Mouse (Mus musculus) embryonic facial prominence, embryonic 15.5 days (tissue): ENCODE results near the gene Vmn1r215. TPM values are rescaled to one million over a fixed set of nuclear protein-coding genes. Genes with fewer than 3 reads are reported as not detected.
"Not testable (repeated sequence)": the region's sequence is repeated elsewhere in the genome, so short reads cannot be mapped to it uniquely, and the experiment has no call there.

Experiments
- ATAC-seq: fragments of 200-750 bp; cut with Nextera tagmentation; 2 replicates; pipeline ENCODE4 v1.8.0; 2017; ENCODE audit warnings: low read depth, moderate TSS enrichment; ENCODE audit not compliant: insufficient number of reproducible peaks, low FRiP score, low TSS enrichment
- H3K27ac ChIP-seq: fragments of 300-500 bp; sonication (generic); replicated peaks from 2 replicates; pipeline ENCODE4 v1.5.1; 2015; ENCODE audit warnings: mild to moderate bottlenecking, inconsistent platforms
- H3K27me3 ChIP-seq: fragments of 300-500 bp; sonication (generic); 2 replicates; pipeline ENCODE4 v1.6.1; 2015; ENCODE audit warnings: inconsistent platforms
- H3K36me3 ChIP-seq: fragments of 300-500 bp; sonication (generic); 2 replicates; pipeline ENCODE4 v1.6.1; 2015; ENCODE audit warnings: mild to moderate bottlenecking, inconsistent platforms
- H3K4me1 ChIP-seq: fragments of 300-500 bp; sonication (generic); 2 replicates; pipeline ENCODE4 v1.6.1; 2015; ENCODE audit warnings: inconsistent platforms
- H3K4me2 ChIP-seq: fragments of 300-500 bp; sonication (generic); replicated peaks from 2 replicates; pipeline ENCODE4 v1.6.1; 2015; ENCODE audit warnings: mild to moderate bottlenecking, inconsistent platforms
- H3K4me3 ChIP-seq: fragments of 300-500 bp; sonication (generic); replicated peaks from 2 replicates; pipeline ENCODE4 v1.5.1; 2015; ENCODE audit warnings: mild to moderate bottlenecking, inconsistent platforms
- H3K9ac ChIP-seq: fragments of 300-500 bp; sonication (generic); 2 replicates; pipeline ENCODE4 v1.6.1; 2015; ENCODE audit warnings: inconsistent platforms
- H3K9me3 ChIP-seq: fragments of 300-500 bp; sonication (generic); replicated peaks from 2 replicates; pipeline ENCODE4 v1.6.1; 2016; ENCODE audit warnings: inconsistent platforms
- WGBS: fragments of 180-500 bp; shearing (Covaris S2); methylation state at CpG from one replicate; pipeline ENCODE4 v1.1.7; 2015; 5-methylcytosine and 5-hydroxymethylcytosine counted together
- polyA plus RNA-seq: library from polyadenylated mRNA; unstranded; fragments of >200 nt; fragmentation: Nextera tagmentation; extraction: Ambion mirVana; gene quantifications from 2 replicates; pipeline ENCODE4 v1.2.1, GENCODE M21; 2015

The Vmn1r215 gene
- not detected in 2 replicates for polyA plus RNA-seq

DNA sequence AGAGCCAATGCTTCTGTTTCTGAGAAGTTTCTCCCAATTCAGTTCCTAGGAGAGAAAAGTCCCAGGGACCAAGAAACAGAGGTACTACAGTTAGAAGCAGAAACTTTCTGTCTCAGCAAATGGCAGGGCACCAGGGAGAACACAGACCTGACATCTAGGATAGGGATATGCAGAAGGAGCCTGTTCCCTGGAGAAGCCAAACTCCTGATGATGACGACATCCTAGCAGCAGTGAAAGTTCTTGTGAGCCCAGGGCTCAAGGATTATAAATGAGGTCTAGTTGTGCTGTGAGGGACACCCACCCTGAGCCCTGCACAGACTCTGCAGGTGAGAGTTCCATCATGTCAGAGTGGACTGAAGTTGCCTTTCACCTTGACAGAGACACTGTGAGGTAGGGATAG, at the start of gene Vmn1r215:
Gene Vmn1r215, plus strand, starts transcription at position 301 of the 400 bp plus-strand sequence.
- Histone ChIP-seq H3K27ac (no peak within 1 kb of the TSS), H3K4me2 (no peak within 1 kb of the TSS), H3K9ac (no peak within 1 kb of the TSS), H3K9me3 (no peaks in the 10 kb centered on the region), H3K27me3 (no peaks in the 10 kb centered on the region), H3K4me3 (no peak within 1 kb of the TSS), H3K4me1 (no peaks in the 10 kb centered on the region), H3K36me3 (no peaks in the 10 kb centered on the region)
- 73% methylated on average over 1 of the region's 1 CpGs for WGBS
- no peak for ATAC-seq

DNA sequence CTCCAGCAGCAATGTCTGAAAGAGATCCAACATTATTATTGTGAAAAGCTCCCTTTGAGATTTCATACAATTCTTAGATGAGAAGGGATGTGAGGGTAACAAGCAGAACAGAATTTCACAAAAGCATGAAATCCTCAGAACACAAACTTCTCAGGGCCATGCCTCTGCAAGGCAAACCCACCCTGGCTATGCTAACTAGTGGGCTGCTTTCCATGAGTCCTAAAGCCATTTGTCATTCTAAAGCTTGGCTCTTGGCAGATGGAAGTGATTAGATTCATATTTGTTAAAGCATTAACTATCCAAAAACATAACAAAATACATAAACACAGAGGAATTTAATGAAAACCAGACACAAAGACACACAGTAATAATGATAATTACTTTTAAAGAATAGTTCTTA, 49.7 kb upstream of the Vmn1r215 start:
- no peaks in the 10 kb centered on the region for H3K27me3 ChIP-seq
- H3K4me1 ChIP-seq: no peaks in the 10 kb centered on the region
- H3K4me3 ChIP-seq: no peak overlapping the region
- H3K9ac ChIP-seq: no peak overlapping the region
- no peaks in the 10 kb centered on the region for H3K36me3 ChIP-seq
- no peak overlapping the region for H3K4me2 ChIP-seq
- peak; percentile 73; the same call in 1 of the 2 replicates for ATAC-seq
- H3K9me3 ChIP-seq: no peaks in the 10 kb centered on the region
- H3K27ac ChIP-seq: no peak overlapping the region

DNA sequence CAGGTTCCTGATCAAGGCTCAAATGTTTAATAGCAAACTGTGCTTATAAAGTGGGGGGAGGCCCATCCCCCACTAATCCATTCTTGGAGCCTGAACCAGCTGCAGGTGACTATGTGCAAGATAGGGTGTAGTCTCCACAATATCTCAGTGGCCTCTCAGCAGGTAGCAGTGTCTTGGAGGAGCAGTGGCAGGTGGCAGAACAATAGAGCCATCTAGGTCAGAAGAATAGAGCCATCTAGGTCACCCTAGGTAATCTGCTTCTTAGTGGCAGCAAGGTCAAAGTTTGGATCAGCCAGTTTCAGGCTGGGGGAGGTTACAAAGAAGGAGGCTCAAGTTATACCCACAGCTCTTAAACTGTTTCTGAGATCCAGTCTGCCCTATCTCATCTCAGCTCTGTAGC, 43.0 kb upstream of the Vmn1r215 start:
- H3K4me2 ChIP-seq: no peak overlapping the region
- H3K4me3 ChIP-seq: no peak overlapping the region
- no peak overlapping the region for H3K27ac ChIP-seq
- no peak for ATAC-seq
- H3K9me3 ChIP-seq: no peaks in the 10 kb centered on the region
- H3K4me1 ChIP-seq: no peaks in the 10 kb centered on the region
- no peak overlapping the region for H3K9ac ChIP-seq
- H3K36me3 ChIP-seq: no peaks in the 10 kb centered on the region
- H3K27me3 ChIP-seq: no peaks in the 10 kb centered on the region

DNA sequence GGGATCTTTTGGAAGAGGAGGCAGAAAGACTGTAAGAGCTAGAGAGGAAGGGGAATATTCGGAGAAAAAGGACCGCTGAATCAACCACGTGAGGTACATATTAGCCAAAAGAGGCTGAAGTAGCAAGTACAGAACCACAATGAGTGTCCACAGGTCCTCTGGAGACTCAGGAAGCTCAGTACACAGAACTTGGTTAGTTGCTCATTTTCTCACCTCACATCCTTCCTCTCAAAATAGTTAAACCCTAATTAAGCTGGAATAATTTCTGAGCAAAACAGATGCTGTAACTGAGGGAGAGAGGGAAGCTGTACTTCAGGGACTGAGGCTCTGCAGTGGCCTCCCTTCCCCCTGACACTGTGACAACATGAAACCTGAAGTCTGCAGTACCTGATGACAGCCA, 37.7 kb upstream of the Vmn1r215 start, which contains the start of gene Vmn1r214:
Gene Vmn1r214, plus strand, starts transcription at position 301 of the 400 bp plus-strand sequence.
- H3K9me3 ChIP-seq: no peaks in the 10 kb centered on the region
- no peak within 1 kb of the TSS for H3K4me3 ChIP-seq
- no peaks in the 10 kb centered on the region for H3K27me3 ChIP-seq
- ATAC-seq: no peak
- no peaks in the 10 kb centered on the region for H3K4me1 ChIP-seq
- 81% methylated on average over 3 of the region's 3 CpGs for WGBS
- no peak within 1 kb of the TSS for H3K4me2 ChIP-seq
- H3K36me3 ChIP-seq: no peaks in the 10 kb centered on the region
- H3K27ac ChIP-seq: no peak within 1 kb of the TSS
- no peak within 1 kb of the TSS for H3K9ac ChIP-seq

DNA sequence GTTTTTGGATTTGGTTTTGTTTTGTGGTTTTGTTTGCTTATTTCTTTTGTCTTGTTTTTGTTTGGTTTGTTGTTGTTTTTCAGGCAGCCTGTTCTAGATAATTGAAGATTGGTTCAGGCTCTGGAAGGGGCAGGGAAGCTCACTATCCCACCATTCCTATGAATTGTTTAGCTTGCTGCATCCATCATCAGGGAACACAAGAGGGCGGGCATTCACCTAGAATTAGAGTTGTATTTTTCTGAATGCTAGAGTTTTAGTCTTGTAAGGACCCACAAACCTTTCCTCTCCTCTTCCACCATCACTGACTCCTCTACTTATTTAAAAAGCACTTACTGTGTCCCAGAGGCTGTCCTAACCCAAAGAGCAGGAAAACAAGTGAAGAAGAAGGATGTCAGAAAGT, 10.0 kb upstream of the Vmn1r215 start:
- Histone ChIP-seq H3K9me3 (no peaks in the 10 kb centered on the region), H3K9ac (no peak overlapping the region), H3K4me1 (no peaks in the 10 kb centered on the region), H3K36me3 (no peaks in the 10 kb centered on the region), H3K27me3 (no peaks in the 10 kb centered on the region), H3K4me2 (no peak overlapping the region), H3K4me3 (no peak overlapping the region), H3K27ac (no peak overlapping the region)
- WGBS: 50% methylated on average over 1 of the region's 1 CpGs
- ATAC-seq: no peak

DNA sequence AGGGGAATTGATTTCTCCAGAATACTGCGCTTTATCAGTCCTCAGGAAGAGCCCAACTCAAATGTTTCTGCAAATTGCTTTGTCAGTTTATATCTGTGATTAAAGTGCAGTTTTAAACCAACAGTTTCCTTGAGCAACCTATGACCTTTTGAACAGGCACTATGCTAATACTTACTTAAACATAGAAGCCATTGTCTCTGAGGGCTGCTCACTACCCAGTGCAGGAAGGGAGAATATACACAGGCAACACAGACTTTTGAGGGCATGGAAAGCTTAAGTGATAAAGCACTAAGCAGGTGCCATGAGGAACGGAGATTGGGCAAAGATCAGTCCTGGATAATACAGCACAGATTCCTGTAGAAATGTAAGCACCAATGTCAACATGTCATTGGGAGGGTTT, 1.5 kb downstream of the Vmn1r215 start:
- Histone ChIP-seq H3K4me1 (no peaks in the 10 kb centered on the region), H3K9me3 (no peaks in the 10 kb centered on the region), H3K27me3 (no peaks in the 10 kb centered on the region), H3K9ac (no peak overlapping the region), H3K27ac (no peak overlapping the region), H3K4me3 (no peak overlapping the region), H3K36me3 (no peaks in the 10 kb centered on the region), H3K4me2 (no peak overlapping the region)
- 84% methylated on average over 2 of the region's 2 CpGs for WGBS
- no peak for ATAC-seq

DNA sequence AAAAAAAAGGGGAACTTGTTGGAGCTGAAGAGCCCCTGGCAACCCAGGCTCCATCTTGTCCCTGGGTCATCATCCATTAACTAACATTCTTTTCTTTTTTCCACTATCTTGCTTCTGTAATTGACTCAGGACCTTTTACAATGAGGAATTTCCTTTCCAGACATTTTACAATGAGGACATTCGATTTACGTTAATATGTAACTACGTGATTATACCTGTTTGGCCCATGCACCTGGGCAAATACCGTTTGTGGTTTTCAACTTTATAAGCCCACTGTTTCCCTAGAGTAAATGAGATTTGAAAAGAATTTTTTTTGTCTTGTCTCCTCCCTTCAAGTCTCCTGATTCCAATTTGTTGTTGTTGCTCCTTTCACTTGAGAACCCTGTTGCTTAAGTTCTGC, 26.6 kb downstream of the Vmn1r215 start:
- H3K4me1 ChIP-seq: no peaks in the 10 kb centered on the region
- WGBS: 89% methylated on average over 4 of the region's 4 CpGs
- H3K9me3 ChIP-seq: no peaks in the 10 kb centered on the region
- ATAC-seq: no peak
- H3K36me3 ChIP-seq: no peaks in the 10 kb centered on the region
- H3K4me3 ChIP-seq: no peak overlapping the region
- no peak overlapping the region for H3K27ac ChIP-seq
- no peaks in the 10 kb centered on the region for H3K27me3 ChIP-seq
- no peak overlapping the region for H3K4me2 ChIP-seq
- no peak overlapping the region for H3K9ac ChIP-seq

DNA sequence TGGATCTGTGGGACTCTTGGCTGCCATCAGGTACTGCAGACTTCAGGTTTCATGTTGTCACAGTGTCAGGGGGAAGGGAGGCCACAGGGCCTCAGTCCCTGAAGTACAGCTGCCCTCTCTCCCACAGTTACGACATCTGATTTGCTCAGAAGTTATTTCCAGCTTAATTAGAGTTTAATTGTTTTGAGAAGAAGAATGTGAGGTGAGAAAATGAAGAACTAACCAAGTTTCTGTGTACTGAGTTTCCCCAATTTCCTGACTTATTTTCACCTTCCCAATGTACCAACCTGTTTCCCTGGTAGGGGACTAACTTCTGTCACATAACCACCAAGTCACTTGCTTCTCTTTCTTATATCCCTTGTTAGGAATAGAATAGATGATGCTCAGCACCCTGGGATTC, 50.3 kb downstream of the Vmn1r215 start, which contains the start of gene Vmn1r217:
Gene Vmn1r217, minus strand, starts transcription at position 101 of the 400 bp plus-strand sequence.
- H3K9ac ChIP-seq, H3K9me3 ChIP-seq, H3K27ac ChIP-seq, H3K4me2 ChIP-seq, H3K4me1 ChIP-seq, H3K36me3 ChIP-seq, H3K27me3 ChIP-seq, H3K4me3 ChIP-seq, ATAC-seq: not testable (repeated sequence)
- 63% methylated on average over 1 of the region's 1 CpGs for WGBS

DNA sequence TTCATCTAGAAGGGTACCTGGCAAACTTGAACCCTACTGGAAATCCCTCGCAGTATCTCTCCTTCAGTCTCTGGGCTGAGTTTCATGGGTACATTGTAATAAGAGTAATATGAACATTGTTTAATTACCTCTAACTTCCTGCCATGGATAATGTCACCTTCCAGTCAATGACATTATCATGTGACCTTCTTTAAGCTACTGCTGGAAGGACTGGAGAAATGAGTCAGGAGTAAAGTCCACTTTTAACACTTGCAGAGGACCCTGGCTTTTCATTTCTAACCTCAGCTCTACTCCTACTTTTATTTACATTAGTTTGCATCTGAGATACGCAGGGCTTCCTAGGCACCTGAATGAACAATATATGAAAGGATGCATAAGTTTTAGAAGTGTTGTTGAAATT, 52.8 kb downstream of the Vmn1r215 start:
- H3K4me1 ChIP-seq: no peaks in the 10 kb centered on the region
- no peak for ATAC-seq
- H3K4me2 ChIP-seq: no peak overlapping the region
- H3K27me3 ChIP-seq: no peaks in the 10 kb centered on the region
- H3K9me3 ChIP-seq: no peaks in the 10 kb centered on the region
- H3K4me3 ChIP-seq: no peak overlapping the region
- WGBS: 83% methylated on average over 2 of the region's 2 CpGs
- no peaks in the 10 kb centered on the region for H3K36me3 ChIP-seq
- no peak overlapping the region for H3K27ac ChIP-seq
- H3K9ac ChIP-seq: no peak overlapping the region

Other genes starting within 250 kb of the Vmn1r215 start
- gene Vmn1r210, start 236.7 kb upstream of the Vmn1r215 start, polyA plus RNA-seq: not detected in 2 replicates
- gene Vmn1r211, start 210.5 kb upstream of the Vmn1r215 start, polyA plus RNA-seq: not detected in 2 replicates
- not detected in 2 replicates for gene Vmn1r212, start 183.8 kb upstream of the Vmn1r215 start, polyA plus RNA-seq
- gene Vmn1r213, start 60.4 kb upstream of the Vmn1r215 start, polyA plus RNA-seq: not detected in 2 replicates
- not detected in 2 replicates for gene Vmn1r214, start 37.6 kb upstream of the Vmn1r215 start, polyA plus RNA-seq
- not detected in 2 replicates for gene Vmn1r217, start 50.2 kb downstream of the Vmn1r215 start, polyA plus RNA-seq
- 0.01 and 0.07 TPM in 2 replicates for gene Vmn1r218, start 65.1 kb downstream of the Vmn1r215 start, polyA plus RNA-seq
- not detected in 2 replicates for gene Vmn1r219, start 91.3 kb downstream of the Vmn1r215 start, polyA plus RNA-seq
- gene Vmn1r220, start 120.0 kb downstream of the Vmn1r215 start, polyA plus RNA-seq: 0.18 TPM in 1 of 2 replicates, not detected in the other
- not detected in 2 replicates for gene Vmn1r221, start 146.1 kb downstream of the Vmn1r215 start, polyA plus RNA-seq
- gene Vmn1r222, start 167.9 kb downstream of the Vmn1r215 start, polyA plus RNA-seq: not detected in 2 replicates
- gene Vmn1r223, start 179.1 kb downstream of the Vmn1r215 start, polyA plus RNA-seq: not detected in 2 replicates